15 mouse cellular contexts compared by ENCODE assay signal in genomic region chr7:64752133-64752532, GRCm38 (mm10).
DNase-seq lines count a peak whose midpoint lies in the region; ATAC-seq and TF ChIP-seq lines count a peak whose summit lies in the region.
"Had no signal": no experiment of that assay in that cellular context is flagged by ENCODE, and none has a peak within 500 bp of the region (broad histone marks: within the 10 kb centered on the region; RNA-seq: fewer than 3 reads in every experiment).

No protein-coding gene starts in this region.

- H3K27ac ChIP-seq in forebrain, embryonic 12.5 days = no peak overlapping the region
- H3K27ac ChIP-seq in forebrain, postnatal 0 days (ENCODE audit: low read depth, low read length) = no peak overlapping the region
- peak overlapping the region; percentile 80 for H3K27ac ChIP-seq in left cerebral cortex, adult 2 months
- H3K27ac ChIP-seq: heart, embryonic 15.5 days; limb, embryonic 12.5 days; liver, embryonic 14.5 days; lung, embryonic 15.5 days; macrophage; midbrain, embryonic 10.5 days had no signal

- TF ChIP-seq CTCF in forebrain, postnatal 0 days (IDR thresholded peaks at IDR 0.05; ENCODE audit: low read depth) = no peak
- TF ChIP-seq CTCF in left cerebral cortex, adult 2 months (IDR thresholded peaks at IDR 0.05) = no peak

- H3K27me3 ChIP-seq in forebrain, embryonic 12.5 days = no peaks in the 10 kb centered on the region
- no peaks in the 10 kb centered on the region for H3K27me3 ChIP-seq in forebrain, postnatal 0 days (ENCODE audit: insufficient read depth, low read length)
- H3K27me3 ChIP-seq: heart, embryonic 15.5 days; limb, embryonic 12.5 days; lung, embryonic 15.5 days had no signal

- intact Hi-C loops in left cerebral cortex, adult 2 months (cut with DNase I) = no loop called here
- intact Hi-C loops in left cerebral cortex, postnatal 4 days (cut with DNase I) = no loop called here
- intact Hi-C loops in left cerebral cortex, postnatal 36 days (cut with DNase I) = no loop called here

- no peak overlapping the region for H3K4me2 ChIP-seq in forebrain, embryonic 12.5 days
- H3K4me2 ChIP-seq in forebrain, postnatal 0 days (ENCODE audit: low read depth) = no peak overlapping the region
- H3K4me2 ChIP-seq: heart, embryonic 15.5 days; limb, embryonic 12.5 days; lung, embryonic 15.5 days had no signal

- no peak for DNase-seq in forebrain, postnatal 0 days
- peak; percentile 60 to 67 for DNase-seq in left cerebral cortex, adult 2 months (ENCODE audit: extremely low spot score in 1 of 2, low spot score in 2 of 2)
- DNase-seq in left cerebral cortex, postnatal 4 days = no peak
- DNase-seq in frontal cortex, adult 2 months (ENCODE audit: extremely low spot score in 1 of 2, low spot score in 1 of 2) = peak; percentile 68 to 87
- peak; percentile 73 to 76 for DNase-seq in left cerebral cortex, postnatal 36 days (ENCODE audit: low spot score in 2 of 2)
- DNase-seq in neural tube, embryonic 10.5 days (ENCODE audit: extremely low spot score, low spot score) = no peak

- H3K9ac ChIP-seq in forebrain, embryonic 12.5 days = no peak overlapping the region
- no peak overlapping the region for H3K9ac ChIP-seq in forebrain, postnatal 0 days
- H3K9ac ChIP-seq: heart, embryonic 15.5 days; limb, embryonic 12.5 days; liver, embryonic 14.5 days; lung, embryonic 15.5 days had no signal

- H3K9me3 ChIP-seq in forebrain, embryonic 12.5 days = no peaks in the 10 kb centered on the region
- no peaks in the 10 kb centered on the region for H3K9me3 ChIP-seq in forebrain, postnatal 0 days (ENCODE audit: low read length)
- H3K9me3 ChIP-seq: heart, embryonic 15.5 days; limb, embryonic 12.5 days; lung, embryonic 15.5 days; midbrain, embryonic 10.5 days had no signal

- no peak overlapping the region for H3K4me3 ChIP-seq in forebrain, embryonic 12.5 days (replicated peaks)
- no peak overlapping the region for H3K4me3 ChIP-seq in forebrain, postnatal 0 days (ENCODE audit: low read depth, low read length)
- H3K4me3 ChIP-seq in left cerebral cortex, adult 2 months = no peak overlapping the region
- H3K4me3 ChIP-seq: heart, embryonic 15.5 days; limb, embryonic 12.5 days; lung, embryonic 15.5 days; midbrain, embryonic 10.5 days had no signal

- H3K4me1 ChIP-seq in forebrain, embryonic 12.5 days = peaks cover 3% of the 10 kb centered on the region
- H3K4me1 ChIP-seq in forebrain, postnatal 0 days (ENCODE audit: insufficient read depth) = no peaks in the 10 kb centered on the region
- H3K4me1 ChIP-seq: heart, embryonic 15.5 days; lung, embryonic 15.5 days had no signal

- WGBS in forebrain, embryonic 12.5 days = 95% methylated on average over 7 of the region's 7 CpGs
- 96% methylated on average over 7 of the region's 7 CpGs for WGBS in forebrain, postnatal 0 days

- peaks cover 10% of the 10 kb centered on the region; the same call in 1 of the 2 replicates for H3K36me3 ChIP-seq in forebrain, embryonic 12.5 days (replicated peaks)
- peaks cover 27% of the 10 kb centered on the region for H3K36me3 ChIP-seq in forebrain, postnatal 0 days (ENCODE audit: insufficient read depth)
- H3K36me3 ChIP-seq: G1E; heart, embryonic 15.5 days; limb, embryonic 12.5 days; lung, embryonic 15.5 days had no signal

- 0 out of 2 replicates have a peak, but pooled peaks have one; percentile 5 for ATAC-seq in forebrain, embryonic 12.5 days (ENCODE audit: low FRiP score)
- ATAC-seq in forebrain, postnatal 0 days = no peak
- no peak for ATAC-seq in erythroid progenitor cell, adult 5-6 weeks (replicated peaks; ENCODE audit: low FRiP score, poor library complexity, severe bottlenecking)

Comparison
In these comparisons a context has a peak if more than half of its experiments do, and no peak if none do; other contexts are left out.
1. DNase-seq: peak in left cerebral cortex, adult 2 months (2 of 2), frontal cortex, adult 2 months (2 of 2) and left cerebral cortex, postnatal 36 days (2 of 2); none in forebrain, postnatal 0 days (single experiment), left cerebral cortex, postnatal 4 days (single experiment) and neural tube, embryonic 10.5 days (single experiment).